Mouse (Mus musculus) gastrocnemius, postnatal 36 days (tissue): ENCODE measurements around the gene Mllt6. TPM values are rescaled to one million over a fixed set of nuclear protein-coding genes. Genes with fewer than 3 reads are reported as not detected.

Experiments
- microRNA-seq, 2 experiments: library from miRNA; unstranded; fragments of <30 nt; microRNA quantifications; one replicate each; pipeline ENCODE4 v1.2.0; 2021
- total RNA-seq, 2 experiments: library from RNA; stranded (reverse); gene quantifications; 2 replicates each; pipeline ENCODE4 v1.2.3; 2021

Gene Mllt6
- total RNA-seq, 2 experiments from 2014 or later: 40.7 to 46.4 TPM

Small RNA genes within 50 kb of the gene (microRNA-seq; reads per million reads assigned to microRNA genes)
- gene Gm24158 (0 to 0.72 reads per million in 2 experiments), gene Mir6927 (0 reads per million in 2 experiments)

Other genes with a start within 250 kb of the Mllt6 start
- 1 to 10 TPM; 5.4 to 6.6 TPM for gene Arhgap23, start 247.9 kb upstream of the Mllt6 start, total RNA-seq
- not detected for gene 4933428G20Rik, start 163.1 kb upstream of the Mllt6 start, total RNA-seq
- gene Srcin1, start 87.2 kb upstream of the Mllt6 start, total RNA-seq: under 1 TPM; 0.59 to 0.72 TPM
- 1 to 10 TPM in 1 of 2 experiments, under 1 TPM in 1; 0.91 to 1.2 TPM for gene Epop, start 33.7 kb upstream of the Mllt6 start, total RNA-seq
- gene Cisd3, start 22.4 kb downstream of the Mllt6 start, total RNA-seq: 100 to 1,000 TPM; 103 to 108 TPM
- gene Pcgf2, start 37.1 kb downstream of the Mllt6 start, total RNA-seq: 1 to 10 TPM; 2.1 to 2.3 TPM
- 100 to 1,000 TPM; 124 to 129 TPM for gene Psmb3, start 40.0 kb downstream of the Mllt6 start, total RNA-seq
- 10 to 100 TPM; 44.0 to 47.0 TPM for gene Pip4k2b, start 81.3 kb downstream of the Mllt6 start, total RNA-seq
- 1 to 10 TPM; 5.5 to 5.7 TPM for gene Cwc25, start 103.1 kb downstream of the Mllt6 start, total RNA-seq
- gene 1700001P01Rik, start 112.5 kb downstream of the Mllt6 start, total RNA-seq: not detected
- 100 to 1,000 TPM; 349 to 430 TPM for gene Rpl23, start 119.0 kb downstream of the Mllt6 start, total RNA-seq
- gene Lasp1, start 135.6 kb downstream of the Mllt6 start, total RNA-seq: 10 to 100 TPM; 14.2 to 15.4 TPM
- gene B230217C12Rik, start 177.4 kb downstream of the Mllt6 start, total RNA-seq: under 1 TPM; 0.31 to 0.64 TPM
- gene Fbxo47, start 220.7 kb downstream of the Mllt6 start, total RNA-seq: not detected